Mouse (Mus musculus): ENCODE results near the gene Dvl3. TPM values are rescaled to one million over a fixed set of nuclear protein-coding genes. Genes with fewer than 3 reads are reported as not detected.

The Dvl3 gene
- total and polyA plus RNA-seq, 2 experiments from 2014 or later, result 25.8 to 28.6 TPM

- no peak overlapping the region for H3K9ac ChIP-seq
Observed at GRCm38 (mm10) chr16:20496671-20497600, 19.8 kb upstream of the Dvl3 start.

GRCm38 (mm10) chr16:20497980-20498676 lies 18.7 kb upstream of the Dvl3 start:
- peak overlapping the region; percentile 83 for H3K4me3 ChIP-seq (ENCODE audit: low read depth, low read length)
- 12% methylated on average over 16 of the region's 16 CpGs for WGBS
- peak overlapping the region; percentile 57 for H3K4me2 ChIP-seq (ENCODE audit: low read depth)
- peak overlapping the region; percentile 82 for H3K9ac ChIP-seq
- H3K9me3 ChIP-seq (ENCODE audit: low read length), result no peaks in the 10 kb centered on the region
- ATAC-seq (peak; percentile 84), DNase-seq (no peak)
- no peaks in the 10 kb centered on the region for H3K4me1 ChIP-seq (ENCODE audit: insufficient read depth)
- H3K27me3 ChIP-seq (ENCODE audit: insufficient read depth, low read length), result no peaks in the 10 kb centered on the region
- peaks cover 22% of the 10 kb centered on the region for H3K36me3 ChIP-seq (ENCODE audit: insufficient read depth)
- H3K27ac ChIP-seq (ENCODE audit: low read depth, low read length), result peak overlapping the region; percentile 89; the same call in 1 of the 2 replicates
- TF ChIP-seq CTCF (IDR thresholded peaks at IDR 0.05; ENCODE audit: low read depth), result no peak

More at GRCm38 (mm10) chr16:20496671-20497600, 19.8 kb upstream of the Dvl3 start:
- no peak overlapping the region for H3K27ac ChIP-seq (ENCODE audit: low read depth, low read length)
- TF ChIP-seq CTCF (IDR thresholded peaks at IDR 0.05; ENCODE audit: low read depth), result peak; percentile 83
- H3K4me2 ChIP-seq (ENCODE audit: low read depth), result peak overlapping the region; percentile 48
- H3K4me1 ChIP-seq (ENCODE audit: insufficient read depth), result no peaks in the 10 kb centered on the region
- H3K27me3 ChIP-seq (ENCODE audit: insufficient read depth, low read length), result no peaks in the 10 kb centered on the region
- peak; percentile 86 for DNase-seq
- peak; percentile 56 for ATAC-seq
- H3K9me3 ChIP-seq (ENCODE audit: low read length), result no peaks in the 10 kb centered on the region
- 20% methylated on average over 25 of the region's 25 CpGs for WGBS
- H3K36me3 ChIP-seq (ENCODE audit: insufficient read depth), result peaks cover 10% of the 10 kb centered on the region
- peak overlapping the region; percentile 14 for H3K4me3 ChIP-seq (ENCODE audit: low read depth, low read length)

- TF ChIP-seq CTCF (IDR thresholded peaks at IDR 0.05; ENCODE audit: low read depth), result peak; percentile 27; the same call in 1 of the 2 replicates
- ATAC-seq (peak; percentile 95), DNase-seq (peak; percentile 95)
- Histone ChIP-seq H3K4me1 (ENCODE audit: insufficient read depth) (no peaks in the 10 kb centered on the region), H3K4me2 (ENCODE audit: low read depth) (peak within 1 kb of the TSS; percentile 57), H3K4me3 (ENCODE audit: low read depth, low read length) (peak within 1 kb of the TSS; percentile 83), H3K36me3 (ENCODE audit: insufficient read depth) (peaks cover 28% of the 10 kb centered on the region), H3K27ac (ENCODE audit: low read depth, low read length) (peak within 1 kb of the TSS; percentile 89), H3K9ac (peak within 1 kb of the TSS; percentile 82), H3K27me3 (ENCODE audit: insufficient read depth, low read length) (no peaks in the 10 kb centered on the region), H3K9me3 (ENCODE audit: low read length) (no peaks in the 10 kb centered on the region)
- WGBS, result under 1% methylated on average over 49 of the region's 49 CpGs
Observed at GRCm38 (mm10) chr16:20498677-20499475, 17.9 kb upstream of the Dvl3 start, which contains the start of gene Eif2b5. Gene Eif2b5, plus strand, starts transcription at chr16:20498817.

DNA sequence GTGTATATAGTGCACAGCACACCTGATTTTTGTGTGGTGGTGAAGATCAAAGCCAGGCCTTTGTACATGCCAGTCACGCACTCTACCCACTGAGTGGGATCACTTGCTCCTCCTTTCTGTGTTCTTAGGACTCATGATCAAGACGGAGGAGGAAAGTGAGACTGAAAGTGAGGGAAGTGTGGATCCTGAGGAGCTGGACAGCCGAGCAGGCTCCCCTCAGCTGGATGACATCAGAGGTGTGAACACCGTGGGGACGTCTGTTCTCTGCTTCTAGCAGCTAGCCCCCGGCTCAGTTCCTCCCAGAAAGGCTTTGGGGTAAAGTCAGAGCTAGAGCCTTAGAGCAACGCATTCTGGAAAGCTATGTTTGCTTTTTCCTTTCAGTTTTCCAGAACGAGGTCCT lies 10.8 kb upstream of the Dvl3 start:
- Histone ChIP-seq H3K27me3 (ENCODE audit: insufficient read depth, low read length) (no peaks in the 10 kb centered on the region), H3K4me1 (ENCODE audit: insufficient read depth) (no peaks in the 10 kb centered on the region), H3K9me3 (ENCODE audit: low read length) (no peaks in the 10 kb centered on the region), H3K27ac (ENCODE audit: low read depth, low read length) (no peak overlapping the region), H3K4me2 (ENCODE audit: low read depth) (no peak overlapping the region), H3K9ac (no peak overlapping the region), H3K36me3 (ENCODE audit: insufficient read depth) (peaks cover 96% of the 10 kb centered on the region), H3K4me3 (ENCODE audit: low read depth, low read length) (no peak overlapping the region)
- ATAC-seq (no peak), DNase-seq (no peak)
- TF ChIP-seq CTCF (IDR thresholded peaks at IDR 0.05; ENCODE audit: low read depth), result no peak
- WGBS, result 89% methylated on average over 8 of the region's 8 CpGs

- Histone ChIP-seq H3K36me3 (ENCODE audit: insufficient read depth) (peaks cover 70% of the 10 kb centered on the region), H3K4me2 (ENCODE audit: low read depth) (no peak overlapping the region), H3K9ac (no peak overlapping the region), H3K4me3 (ENCODE audit: low read depth, low read length) (no peak overlapping the region), H3K27ac (ENCODE audit: low read depth, low read length) (no peak overlapping the region), H3K27me3 (ENCODE audit: insufficient read depth, low read length) (no peaks in the 10 kb centered on the region), H3K9me3 (ENCODE audit: low read length) (no peaks in the 10 kb centered on the region), H3K4me1 (ENCODE audit: insufficient read depth) (no peaks in the 10 kb centered on the region)
- peak; percentile 54 for TF ChIP-seq CTCF (IDR thresholded peaks at IDR 0.05; ENCODE audit: low read depth)
- peak; percentile 26 for DNase-seq
- 79% methylated on average over 3 of the region's 3 CpGs for WGBS
- 0 out of 2 replicates have a peak, but pooled peaks have one; percentile 36 for ATAC-seq
Observed at GRCm38 (mm10) chr16:20509349-20509748, 7.4 kb upstream of the Dvl3 start.

- peaks cover 49% of the 10 kb centered on the region for H3K36me3 ChIP-seq (ENCODE audit: insufficient read depth)
- ATAC-seq (no peak), DNase-seq (no peak)
- H3K4me1 ChIP-seq (ENCODE audit: insufficient read depth), result no peaks in the 10 kb centered on the region
- WGBS, result 93% methylated on average over 7 of the region's 7 CpGs
- TF ChIP-seq CTCF (IDR thresholded peaks at IDR 0.05; ENCODE audit: low read depth), result no peak
- no peaks in the 10 kb centered on the region for H3K9me3 ChIP-seq (ENCODE audit: low read length)
- H3K4me2 ChIP-seq (ENCODE audit: low read depth), result no peak overlapping the region
- no peak overlapping the region for H3K27ac ChIP-seq (ENCODE audit: low read depth, low read length)
- no peak overlapping the region for H3K4me3 ChIP-seq (ENCODE audit: low read depth, low read length)
- H3K9ac ChIP-seq, result no peak overlapping the region
- H3K27me3 ChIP-seq (ENCODE audit: insufficient read depth, low read length), result no peaks in the 10 kb centered on the region
Observed at GRCm38 (mm10) chr16:20511277-20511847, 5.4 kb upstream of the Dvl3 start.
